Mouse (Mus musculus) limb, embryonic 14.5 days (tissue): Measurements from ENCODE around the gene Susd2. TPM values are rescaled to one million over a fixed set of nuclear protein-coding genes. Genes with fewer than 3 reads are reported as not detected.

Experiments
- ATAC-seq: fragments of 200-750 bp; cut with Nextera tagmentation; 2 replicates; pipeline ENCODE4 v1.8.0; 2017; ENCODE audit warnings: low read depth, moderate number of reproducible peaks, moderate TSS enrichment; ENCODE audit not compliant: low FRiP score
- DNase-seq: peaks from one replicate; pipeline ENCODE4 v3.0.0-alpha.2; 2015; ENCODE audit warnings: low spot score
- H3K27ac ChIP-seq: fragments of 300-500 bp; sonication (generic); replicated peaks from 2 replicates; pipeline ENCODE4 v1.5.1; 2014; ENCODE audit warnings: low read depth, mild to moderate bottlenecking, low read length, moderate library complexity, mixed read lengths
- H3K27me3 ChIP-seq: fragments of 300-500 bp; sonication (generic); 2 replicates; pipeline ENCODE4 v1.6.1; 2014; ENCODE audit warnings: low read length, mixed read lengths; ENCODE audit not compliant: control insufficient read depth, insufficient read depth
- H3K36me3 ChIP-seq: fragments of 300-500 bp; sonication (generic); 2 replicates; pipeline ENCODE4 v1.6.1; 2014; ENCODE audit warnings: mild to moderate bottlenecking, low read length, moderate library complexity, mixed read lengths; ENCODE audit not compliant: control insufficient read depth, insufficient read depth
- H3K4me1 ChIP-seq: fragments of 300-500 bp; sonication (generic); 2 replicates; pipeline ENCODE4 v1.6.1; 2014; ENCODE audit warnings: antibody characterized with exemption, low read length, mixed read lengths; ENCODE audit not compliant: control insufficient read depth, insufficient read depth
- H3K4me2 ChIP-seq: fragments of 300-500 bp; sonication (generic); replicated peaks from 2 replicates; pipeline ENCODE4 v1.6.1; 2014; ENCODE audit warnings: low read depth, mild to moderate bottlenecking, low read length, moderate library complexity; ENCODE audit not compliant: severe bottlenecking
- H3K4me3 ChIP-seq: fragments of 300-500 bp; sonication (generic); replicated peaks from 2 replicates; pipeline ENCODE4 v1.5.1; 2014; ENCODE audit warnings: low read length
- H3K9ac ChIP-seq: fragments of 300-500 bp; sonication (generic); 2 replicates; pipeline ENCODE4 v1.6.1; 2014; ENCODE audit warnings: mild to moderate bottlenecking, low read depth, low read length, moderate library complexity; ENCODE audit not compliant: severe bottlenecking
- H3K9me3 ChIP-seq: fragments of 300-500 bp; sonication (generic); 2 replicates; pipeline ENCODE4 v1.6.1; 2016; ENCODE audit warnings: low read length; ENCODE audit not compliant: control insufficient read depth
- POLR2A ChIP-seq: fragments of 200-500 bp; IDR thresholded peaks from 2 replicates; pipeline ENCODE4 v1.8.0; 2012; ENCODE audit warnings: inconsistent platforms, mild to moderate bottlenecking, moderate library complexity, borderline replicate concordance; ENCODE audit not compliant: insufficient read depth, insufficient read length; ENCODE audit errors: extremely low read depth
- WGBS: fragments of 180-500 bp; shearing (Covaris S2); extraction: QIAGEN DNeasy Blood & Tissue Kit; methylation state at CpG from one replicate; pipeline ENCODE4 v1.1.7; 2014; 5-methylcytosine and 5-hydroxymethylcytosine counted together
- polyA plus RNA-seq, 2 experiments: library from polyadenylated mRNA; depleted of rRNA in 1 of 2; stranded (reverse) in 1 of 2; unstranded in 1 of 2; fragments of >200 nt; fragmentation: Nextera tagmentation in 1 of 2; extraction: Ambion mirVana in 1 of 2; gene quantifications; 2 replicates each; pipeline versions ENCODE4 v1.2.1 to v1.2.3; 2012 to 2014

Gene Susd2
- polyA plus RNA-seq, 2 experiments = 5.3 to 6.3 TPM

DNA sequence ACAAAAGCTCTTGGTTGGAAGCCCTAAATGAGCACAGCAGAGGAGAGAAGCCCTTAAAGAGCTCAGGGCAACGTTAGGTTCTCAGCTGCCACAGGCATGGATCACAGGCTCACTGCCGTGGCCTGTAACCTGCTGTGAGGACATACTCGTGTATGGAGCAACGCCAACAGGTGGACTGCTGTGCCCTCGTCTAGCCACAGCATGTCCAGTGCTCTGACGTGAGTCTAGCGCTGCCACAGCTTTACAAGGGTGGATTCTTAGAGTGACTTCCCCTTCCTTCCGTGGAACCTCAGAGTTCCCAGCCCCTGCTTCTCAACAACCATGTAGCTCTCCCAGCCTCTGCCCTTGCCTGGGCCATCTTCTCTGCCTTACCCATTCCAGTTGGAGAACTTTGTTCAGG, 31.8 kb upstream of the Susd2 start:
- TF ChIP-seq POLR2A = no peak
- no peak overlapping the region for H3K27ac ChIP-seq
- H3K4me1 ChIP-seq = no peaks in the 10 kb centered on the region
- DNase-seq = no peak
- peaks cover 28% of the 10 kb centered on the region for H3K36me3 ChIP-seq
- H3K9me3 ChIP-seq = no peaks in the 10 kb centered on the region
- H3K4me2 ChIP-seq = no peak overlapping the region
- WGBS = 68% methylated on average over 8 of the region's 8 CpGs
- H3K4me3 ChIP-seq = no peak overlapping the region
- H3K9ac ChIP-seq = no peak overlapping the region
- no peaks in the 10 kb centered on the region for H3K27me3 ChIP-seq
- ATAC-seq = no peak

DNA sequence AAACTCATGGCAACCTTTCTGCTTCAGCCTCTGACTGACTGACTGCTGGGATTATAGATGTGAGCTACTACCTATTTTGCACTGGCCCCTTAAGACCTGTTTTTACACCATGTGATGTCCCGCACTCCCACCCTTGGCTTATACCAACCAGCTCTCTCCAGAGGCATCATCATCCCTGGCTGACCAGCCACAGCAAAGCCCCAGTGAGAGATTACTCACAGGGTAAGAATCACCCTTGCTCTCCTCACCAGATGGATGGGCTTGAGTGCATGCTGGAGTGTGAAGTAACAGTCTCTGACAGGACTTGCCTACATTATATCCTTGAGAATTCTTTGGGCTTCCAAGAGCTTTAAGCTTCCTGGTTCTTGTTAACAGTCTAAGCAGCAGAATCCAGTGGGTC, 26.1 kb upstream of the Susd2 start:
- H3K9ac ChIP-seq = no peak overlapping the region
- no peak overlapping the region for H3K4me3 ChIP-seq
- H3K9me3 ChIP-seq = no peaks in the 10 kb centered on the region
- peaks cover 19% of the 10 kb centered on the region for H3K36me3 ChIP-seq
- peaks cover 5% of the 10 kb centered on the region; the same call in 1 of the 2 replicates for H3K4me1 ChIP-seq
- 92% methylated on average over 1 of the region's 1 CpGs for WGBS
- DNase-seq (no peak), ATAC-seq (no peak)
- no peak overlapping the region for H3K27ac ChIP-seq
- no peak overlapping the region for H3K4me2 ChIP-seq
- H3K27me3 ChIP-seq = no peaks in the 10 kb centered on the region
- TF ChIP-seq POLR2A = no peak

DNA sequence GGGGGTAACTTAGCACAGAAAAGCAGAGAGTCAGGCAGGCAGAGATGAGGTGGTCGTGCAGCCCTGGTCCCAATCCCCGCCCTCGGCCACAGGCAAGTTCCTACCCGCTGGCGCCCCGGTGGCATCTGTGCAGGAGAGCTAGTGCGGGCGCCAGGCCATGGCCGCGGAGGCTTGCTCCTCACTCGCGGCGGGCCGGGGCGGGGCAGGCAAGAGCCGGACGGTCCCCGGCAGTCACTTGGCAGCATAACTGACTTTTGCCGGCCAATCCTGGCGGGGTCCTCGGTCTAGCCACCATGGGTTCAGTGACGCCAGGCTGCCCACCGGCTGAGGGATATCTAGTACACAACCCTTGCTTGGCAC, 24.1 kb upstream of the Susd2 start:
- peak overlapping the region; percentile 97 for H3K4me2 ChIP-seq
- H3K27ac ChIP-seq = peak overlapping the region; percentile 55
- H3K9ac ChIP-seq = peak overlapping the region; percentile 73
- peaks cover 12% of the 10 kb centered on the region; the same call in 1 of the 2 replicates for H3K36me3 ChIP-seq
- ATAC-seq (peak; percentile 50), DNase-seq (peak; percentile 22)
- WGBS = 5% methylated on average over 18 of the region's 23 CpGs
- H3K4me3 ChIP-seq = peak overlapping the region; percentile 70
- peaks cover 5% of the 10 kb centered on the region; the same call in 1 of the 2 replicates for H3K4me1 ChIP-seq
- no peaks in the 10 kb centered on the region for H3K27me3 ChIP-seq
- no peak for TF ChIP-seq POLR2A
- H3K9me3 ChIP-seq = no peaks in the 10 kb centered on the region

DNA sequence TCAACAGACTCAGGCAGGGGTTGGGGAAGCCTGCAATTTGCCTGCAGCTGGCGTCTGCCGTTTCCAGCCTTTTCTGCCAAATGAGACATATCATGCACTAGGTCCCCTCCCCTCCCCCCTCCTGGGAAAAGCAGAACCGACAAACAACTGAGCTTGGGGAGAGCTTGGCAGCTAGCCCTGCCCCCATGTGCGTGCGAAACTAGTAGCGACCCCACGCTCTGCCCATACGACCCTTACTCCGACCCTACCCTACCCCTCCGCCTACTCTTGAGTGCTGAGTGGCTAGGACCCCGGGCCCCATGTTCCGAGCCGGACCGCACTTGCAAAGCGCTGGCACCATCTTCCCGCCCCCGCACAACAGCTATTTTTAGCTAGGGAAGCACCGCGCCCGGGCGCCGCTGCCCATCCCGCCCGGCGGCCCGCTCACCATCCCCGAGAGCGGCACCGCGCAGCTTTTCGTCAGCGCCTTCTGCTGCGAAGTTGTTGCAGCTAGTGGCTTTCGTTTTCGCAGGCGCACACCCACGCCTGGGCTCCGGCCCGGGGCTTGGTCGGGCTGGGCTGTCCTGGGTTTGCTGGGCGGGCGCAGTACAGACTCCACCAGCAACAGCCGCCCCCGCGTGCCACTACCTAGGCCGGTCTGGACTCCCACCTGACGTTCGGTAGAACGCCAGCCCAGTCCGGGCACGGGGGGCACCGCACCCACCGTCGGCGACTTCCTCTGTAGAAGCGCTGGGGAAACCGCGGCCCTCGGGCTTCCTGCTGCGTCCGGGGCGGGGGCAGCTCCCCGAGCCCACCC, 23.5 kb upstream of the Susd2 start:
- TF ChIP-seq POLR2A = no peak
- peak overlapping the region; percentile 55 for H3K27ac ChIP-seq
- no peaks in the 10 kb centered on the region for H3K27me3 ChIP-seq
- H3K4me1 ChIP-seq = peaks cover 5% of the 10 kb centered on the region; the same call in 1 of the 2 replicates
- peak overlapping the region; percentile 70 for H3K4me3 ChIP-seq
- peak; percentile 53 for DNase-seq
- under 1% methylated on average over 60 of the region's 63 CpGs for WGBS
- no peaks in the 10 kb centered on the region for H3K9me3 ChIP-seq
- H3K9ac ChIP-seq = peak overlapping the region; percentile 73
- H3K4me2 ChIP-seq = peak overlapping the region; percentile 97
- peak; percentile 66 for ATAC-seq
- H3K36me3 ChIP-seq = peaks cover 12% of the 10 kb centered on the region; the same call in 1 of the 2 replicates

DNA sequence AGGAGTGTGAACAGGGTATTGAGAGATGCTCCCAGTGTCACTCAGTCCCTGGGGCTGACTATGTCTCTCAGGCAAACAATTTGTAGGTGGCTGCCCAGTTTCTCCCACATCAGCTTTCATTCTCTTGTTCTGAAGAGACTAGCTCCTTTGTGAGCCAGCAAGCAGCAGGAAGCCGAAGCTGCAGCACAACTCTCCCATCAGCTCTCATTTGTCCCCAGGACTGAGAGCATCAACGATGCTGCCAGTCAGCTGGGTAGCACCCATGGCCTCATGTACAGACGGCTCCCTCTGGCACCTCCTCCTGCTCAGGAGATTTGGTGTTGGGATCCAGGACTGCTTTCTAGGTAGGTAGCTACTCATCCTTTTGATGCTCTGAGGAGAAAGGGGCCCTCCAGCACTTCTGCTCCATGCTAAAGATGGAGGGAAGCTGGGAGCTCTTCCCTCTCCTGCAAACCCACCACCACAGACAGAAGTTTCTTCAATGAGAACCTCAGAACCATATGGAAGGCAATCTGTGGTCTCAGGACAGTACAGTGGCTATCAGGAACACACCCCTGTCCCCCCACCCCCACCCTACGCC, 22.7 kb upstream of the Susd2 start:
- Histone ChIP-seq H3K36me3 (peaks cover 15% of the 10 kb centered on the region; the same call in 1 of the 2 replicates), H3K4me2 (peak overlapping the region; percentile 97), H3K9ac (peak overlapping the region; percentile 73), H3K4me3 (peak overlapping the region; percentile 70), H3K27me3 (no peaks in the 10 kb centered on the region), H3K9me3 (no peaks in the 10 kb centered on the region), H3K4me1 (peaks cover 5% of the 10 kb centered on the region; the same call in 1 of the 2 replicates), H3K27ac (no peak overlapping the region)
- DNase-seq (no peak), ATAC-seq (no peak)
- no peak for TF ChIP-seq POLR2A
- WGBS = 43% methylated on average over 4 of the region's 4 CpGs
